Mouse (Mus musculus): ENCODE data around the gene BC004004.
A peak's percentile ranks its signal among the peaks of the same experiment; 100 is the strongest.
"Not testable (repeated sequence)": the region's sequence is repeated elsewhere in the genome, so short reads cannot be mapped to it uniquely, and the experiment has no call there.

Gene BC004004

DNA sequence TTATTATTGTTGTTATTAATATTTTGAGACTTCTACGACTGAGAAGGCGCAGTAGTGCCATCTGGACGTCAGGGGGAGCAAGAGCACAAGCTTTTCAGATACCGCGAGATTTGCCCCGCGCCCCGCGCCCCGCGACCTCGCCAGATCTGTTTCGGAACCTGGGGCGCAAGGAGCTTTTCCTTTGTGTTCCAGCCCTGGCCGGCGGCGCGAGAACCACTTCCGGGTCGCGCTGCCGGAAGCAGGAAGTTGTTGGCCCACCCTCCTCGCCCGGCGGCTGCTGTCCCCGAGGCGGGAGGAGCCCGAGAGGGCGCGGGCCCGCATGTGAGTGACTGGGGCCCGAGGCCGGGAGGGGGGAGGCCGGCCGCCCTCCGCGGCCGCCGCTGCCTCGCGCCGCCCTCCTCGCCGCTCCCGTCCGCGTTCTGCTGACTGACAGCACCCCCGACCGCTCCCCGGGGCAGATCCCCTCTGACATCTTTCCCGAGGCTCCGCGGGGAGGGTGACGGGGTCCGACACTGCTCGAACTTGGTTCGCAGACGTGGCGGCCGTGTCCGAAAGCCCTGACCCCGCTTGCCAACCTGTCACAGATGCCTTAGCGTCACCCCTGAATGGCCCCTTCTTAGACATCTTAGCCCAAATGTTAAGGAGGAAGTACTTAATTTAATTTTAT is at the start of gene BC004004:
BC004004 (plus strand) TSS at position 107 of the 667 bp plus-strand sequence.
- DNase-seq (ENCODE audit: low spot score in 2 of 2): peak; percentile 95 to 96

DNA sequence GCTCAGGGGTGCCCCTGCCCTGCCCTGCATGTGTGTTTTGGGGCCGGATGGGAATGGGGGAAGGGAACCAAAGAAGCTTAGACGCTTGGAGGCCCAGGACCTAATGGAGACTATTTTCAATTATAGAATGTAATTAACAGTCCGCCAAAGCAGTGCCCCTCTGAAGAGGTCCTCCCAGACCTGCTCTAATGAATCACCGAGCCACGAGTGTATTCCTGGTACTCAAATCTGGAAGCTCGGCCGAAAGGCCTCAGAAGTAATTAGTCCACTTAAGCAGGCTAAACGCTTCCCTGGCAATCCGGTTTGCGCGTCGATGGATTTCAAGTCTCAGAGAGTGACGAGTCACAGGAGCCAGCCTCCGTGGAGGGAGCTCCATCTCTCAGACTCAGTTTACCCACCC is 48.0 kb upstream of the BC004004 start:
- no peak for DNase-seq (ENCODE audit: low spot score in 2 of 2)

DNA sequence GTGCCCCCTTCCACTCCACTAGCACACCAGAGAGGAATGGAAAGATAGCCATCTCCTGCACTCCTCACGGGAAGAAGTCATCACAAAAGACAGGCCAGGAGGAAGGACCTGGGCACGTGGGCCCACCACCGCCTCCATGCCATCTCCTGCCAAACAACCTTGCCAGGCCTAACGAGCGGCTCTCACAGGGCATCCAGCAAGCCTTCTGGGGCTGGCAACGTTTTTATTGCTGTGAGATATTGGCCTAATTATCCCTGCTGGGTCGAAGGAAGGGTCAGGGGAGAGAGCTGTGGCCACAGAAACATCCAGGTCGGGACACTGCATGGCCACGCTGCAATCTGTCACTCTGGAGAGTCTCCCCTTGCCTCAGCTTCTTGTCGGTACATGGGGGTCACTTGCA is 37.5 kb upstream of the BC004004 start:
- no peak for DNase-seq (ENCODE audit: low spot score in 2 of 2)

DNA sequence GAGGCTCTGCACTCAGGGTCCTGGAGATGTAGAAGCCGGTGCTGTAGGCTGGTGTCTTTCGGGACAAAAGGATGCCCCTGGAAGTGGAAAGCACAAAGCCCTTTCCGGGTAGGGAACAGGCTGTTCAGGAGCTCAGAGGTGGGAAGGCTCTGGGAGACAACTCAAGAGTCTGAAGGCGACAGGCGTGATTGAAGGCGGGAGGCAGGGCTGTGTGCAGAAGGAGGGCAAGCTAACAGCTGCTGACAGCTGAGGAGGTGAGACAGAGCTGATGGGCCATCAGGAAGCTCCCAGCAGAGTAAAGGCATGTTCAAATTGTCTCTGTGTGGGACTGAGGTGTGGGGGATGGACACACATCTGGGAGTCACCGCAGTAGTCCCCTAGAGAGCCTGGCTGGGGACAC is 32.5 kb upstream of the BC004004 start:
- DNase-seq (ENCODE audit: low spot score in 2 of 2): no peak

DNA sequence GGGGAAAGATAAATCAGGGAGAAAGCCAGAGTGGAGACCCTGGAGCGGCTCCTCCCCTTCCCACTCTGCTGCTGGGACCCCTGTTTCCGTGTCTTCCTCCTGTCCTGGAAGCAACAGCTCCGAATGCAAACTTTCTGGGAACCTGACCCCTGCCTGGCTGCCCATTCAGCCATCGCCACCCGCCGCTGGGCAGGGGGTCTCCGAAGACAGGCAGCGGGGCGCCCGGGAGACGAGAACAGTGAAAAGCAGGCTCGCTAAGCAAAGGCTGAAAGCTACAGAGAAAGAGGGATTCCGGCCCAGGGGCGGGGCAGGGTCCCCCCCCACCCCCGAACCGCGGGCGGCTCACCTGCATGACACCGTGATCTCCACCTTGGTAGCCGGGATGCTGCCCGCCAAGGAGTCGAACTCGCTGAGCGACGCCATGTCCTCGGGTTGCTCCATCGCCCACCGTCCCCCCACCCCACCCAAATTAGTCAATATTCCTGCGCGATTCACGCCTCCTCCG is 31.3 kb upstream of the BC004004 start:
- DNase-seq (ENCODE audit: low spot score in 2 of 2): no peak

DNA sequence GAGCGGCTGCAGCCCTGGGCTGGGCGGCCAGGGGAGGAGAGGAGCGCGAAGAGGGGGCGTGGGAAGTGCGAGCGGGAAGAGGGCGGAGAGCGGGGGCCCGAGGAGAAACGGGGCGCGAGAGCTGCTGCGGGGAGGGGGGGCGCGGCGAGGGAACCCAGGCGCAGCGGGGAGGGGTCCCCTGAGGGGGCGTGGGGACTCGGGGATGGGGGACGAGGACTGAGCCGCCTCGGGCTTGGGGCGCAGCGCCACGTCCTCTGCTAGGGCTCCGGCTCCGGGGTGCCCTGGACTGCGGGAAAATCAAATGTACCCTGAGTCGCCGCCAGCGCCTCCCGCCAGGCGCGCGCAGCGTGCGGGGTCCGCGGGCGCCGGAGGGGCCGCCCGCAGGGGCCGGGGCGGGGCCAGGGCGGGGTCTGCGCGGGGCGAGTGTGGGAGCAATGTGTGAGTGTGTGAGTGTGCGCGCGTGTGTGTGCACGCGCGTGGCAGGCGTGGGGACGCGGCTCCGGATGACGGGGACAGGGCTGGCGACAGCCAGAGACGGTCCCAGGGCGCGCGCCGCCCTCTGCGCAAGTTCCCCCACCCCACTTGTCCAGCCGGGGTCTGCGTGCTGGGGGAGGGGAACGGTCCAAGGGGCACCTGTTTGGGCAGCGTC is 30.7 kb upstream of the BC004004 start, which contains the start of gene Cpne5:
Cpne5 (minus strand) TSS at position 396 of the 649 bp plus-strand sequence.
- DNase-seq (ENCODE audit: low spot score in 2 of 2): peak; percentile 33 to 41

DNA sequence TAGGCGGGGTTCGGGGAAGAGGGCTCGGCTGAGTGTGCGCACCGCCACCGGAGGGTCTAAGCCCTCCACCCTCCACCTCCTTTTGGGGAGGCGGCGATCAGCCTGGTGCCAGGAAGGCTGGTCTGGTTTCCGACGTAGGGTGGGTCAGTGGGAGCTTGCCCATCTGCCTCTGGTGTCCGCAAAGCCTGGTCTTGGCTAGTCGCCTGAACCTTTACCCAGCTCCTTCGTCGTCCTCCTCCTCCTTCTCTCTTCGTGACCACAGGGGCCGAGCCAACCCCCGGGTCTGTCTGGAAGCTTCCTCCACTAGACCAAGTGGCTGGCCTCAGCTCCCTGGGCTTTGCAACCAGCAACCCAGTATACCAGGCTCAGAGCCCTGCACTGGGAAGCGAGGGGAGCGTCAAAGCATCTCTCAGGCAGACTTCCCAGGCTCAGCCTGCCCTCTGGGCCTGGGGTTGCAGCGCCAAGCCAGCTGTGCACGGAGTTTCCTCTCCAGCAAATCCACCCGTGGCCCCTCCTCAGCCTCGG is 30.1 kb upstream of the BC004004 start:
- DNase-seq (ENCODE audit: low spot score in 2 of 2): peak in 1 of 2 experiments; percentile 30

DNA sequence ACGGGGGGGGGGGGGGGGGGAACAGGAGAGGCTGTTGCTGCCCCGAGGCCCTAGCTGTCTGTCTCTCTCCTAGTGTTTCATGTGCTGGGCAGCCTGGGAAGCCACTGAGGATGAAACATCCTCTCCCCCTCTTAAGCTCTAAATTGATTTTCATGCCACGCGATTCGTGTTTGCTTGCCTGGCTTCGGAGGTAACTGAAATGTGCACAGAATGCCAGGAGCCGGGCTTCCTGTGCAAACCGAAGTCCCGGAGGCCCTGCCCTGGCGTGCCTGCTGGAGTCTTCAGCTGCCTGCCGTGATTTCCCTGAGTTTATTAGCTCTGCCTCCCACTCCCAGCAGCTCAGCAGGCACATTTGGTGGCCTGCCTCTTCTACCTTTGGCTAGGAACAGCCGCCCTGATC is 23.7 kb upstream of the BC004004 start:
- DNase-seq (ENCODE audit: low spot score in 2 of 2): no peak

DNA sequence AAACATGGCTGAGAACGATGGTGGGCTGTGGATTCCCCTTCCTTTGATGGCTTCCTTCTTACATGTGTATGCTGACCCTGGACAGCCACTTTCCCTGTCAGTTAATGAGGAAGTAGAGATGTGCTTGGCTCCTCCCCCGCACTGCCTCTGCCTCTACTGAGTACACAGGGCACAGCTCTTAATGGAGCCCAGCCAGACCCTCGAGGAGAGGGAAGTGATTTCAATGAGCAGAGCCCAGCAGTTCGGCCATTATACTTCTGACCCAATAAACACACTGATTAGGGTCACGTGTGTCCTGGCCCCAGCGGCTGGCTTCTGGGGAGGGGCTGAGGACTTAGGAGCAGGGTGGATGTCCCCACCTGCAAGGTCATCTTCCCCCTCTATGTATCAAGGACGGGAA is 22.9 kb upstream of the BC004004 start:
- no peak for DNase-seq (ENCODE audit: low spot score in 2 of 2)

DNA sequence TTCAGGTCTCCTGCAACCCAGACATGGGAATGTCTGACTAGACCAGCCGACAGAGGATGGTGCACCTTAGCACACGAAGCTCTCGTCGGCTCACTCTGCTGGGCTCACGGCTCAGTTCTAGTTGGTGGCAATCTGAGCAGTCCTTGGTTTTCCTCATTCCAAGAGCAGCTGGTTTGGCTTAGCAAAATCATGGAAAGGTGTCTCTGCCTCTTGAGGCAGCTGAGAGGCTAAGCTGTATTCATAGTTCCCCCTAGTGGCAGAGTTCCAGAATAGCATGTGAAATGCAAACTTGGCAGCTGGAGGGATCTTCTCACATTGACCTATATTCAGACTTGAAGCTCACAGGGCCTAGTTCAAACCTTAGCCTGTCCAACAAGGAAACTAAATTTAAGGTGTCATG is 22.0 kb upstream of the BC004004 start:
- DNase-seq (ENCODE audit: low spot score in 2 of 2): peak in 1 of 2 experiments; percentile 36

DNA sequence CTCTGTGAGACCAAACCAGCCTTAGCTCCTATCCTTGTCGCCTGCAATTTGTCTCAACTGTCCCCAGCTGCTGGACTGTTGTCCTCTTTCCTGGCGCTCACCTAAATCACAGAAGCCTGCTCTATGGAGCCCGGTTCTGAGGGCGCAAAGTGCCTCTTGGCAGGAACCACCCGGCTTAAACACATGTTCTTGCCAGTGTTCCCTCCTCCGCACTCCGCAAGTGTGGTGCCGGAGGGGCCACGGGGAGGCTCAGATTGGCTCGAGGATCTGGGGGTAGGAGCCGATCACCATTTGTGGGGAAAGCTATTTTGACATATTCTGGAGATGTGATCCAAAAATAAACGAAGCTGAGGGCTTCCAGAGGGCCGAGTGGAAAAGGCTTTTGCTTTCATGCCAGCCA is 20.7 kb upstream of the BC004004 start:
- DNase-seq (ENCODE audit: low spot score in 2 of 2): no peak

DNA sequence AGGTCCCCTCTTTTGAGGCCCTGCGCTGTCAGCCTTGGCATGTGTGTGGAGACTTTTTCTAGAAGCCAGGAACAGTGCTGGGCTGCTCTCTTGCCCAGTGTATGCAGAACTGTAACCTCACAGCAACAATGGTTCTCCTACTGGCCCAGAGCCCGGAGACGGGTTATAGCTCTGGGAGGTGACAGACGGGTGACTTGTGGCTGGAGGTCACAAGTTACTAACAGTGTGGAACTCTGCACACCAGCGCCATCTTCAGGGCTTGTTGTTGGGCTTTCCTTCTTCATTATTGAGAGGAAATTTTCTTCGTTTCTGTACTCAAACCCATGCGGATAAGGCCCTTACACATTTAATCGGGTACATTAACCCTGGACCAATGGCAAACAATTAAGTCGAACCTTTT is 19.1 kb upstream of the BC004004 start:
- peak in 1 of 2 experiments; percentile 61 for DNase-seq (ENCODE audit: low spot score in 2 of 2)

DNA sequence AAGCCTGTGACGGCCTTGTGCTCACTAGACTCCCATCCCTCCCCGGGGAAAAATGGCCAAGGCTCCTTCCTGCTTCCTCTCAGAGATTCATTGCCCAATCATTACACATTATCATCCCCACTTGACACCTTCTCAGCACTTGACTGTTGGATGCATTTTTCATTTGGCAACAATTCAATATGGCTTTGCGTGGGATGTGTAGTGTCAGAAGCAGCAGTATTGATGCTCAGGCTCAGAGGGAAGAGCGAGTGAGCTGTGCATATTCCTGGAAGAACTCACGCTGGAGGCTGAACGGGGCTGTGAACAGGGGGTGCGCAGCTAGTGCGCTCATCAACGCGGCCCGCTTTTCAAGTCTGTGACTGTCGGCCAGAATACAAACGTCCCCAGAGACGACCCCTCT is 17.6 kb upstream of the BC004004 start:
- not testable (repeated sequence) for DNase-seq (ENCODE audit: low spot score in 2 of 2)

DNA sequence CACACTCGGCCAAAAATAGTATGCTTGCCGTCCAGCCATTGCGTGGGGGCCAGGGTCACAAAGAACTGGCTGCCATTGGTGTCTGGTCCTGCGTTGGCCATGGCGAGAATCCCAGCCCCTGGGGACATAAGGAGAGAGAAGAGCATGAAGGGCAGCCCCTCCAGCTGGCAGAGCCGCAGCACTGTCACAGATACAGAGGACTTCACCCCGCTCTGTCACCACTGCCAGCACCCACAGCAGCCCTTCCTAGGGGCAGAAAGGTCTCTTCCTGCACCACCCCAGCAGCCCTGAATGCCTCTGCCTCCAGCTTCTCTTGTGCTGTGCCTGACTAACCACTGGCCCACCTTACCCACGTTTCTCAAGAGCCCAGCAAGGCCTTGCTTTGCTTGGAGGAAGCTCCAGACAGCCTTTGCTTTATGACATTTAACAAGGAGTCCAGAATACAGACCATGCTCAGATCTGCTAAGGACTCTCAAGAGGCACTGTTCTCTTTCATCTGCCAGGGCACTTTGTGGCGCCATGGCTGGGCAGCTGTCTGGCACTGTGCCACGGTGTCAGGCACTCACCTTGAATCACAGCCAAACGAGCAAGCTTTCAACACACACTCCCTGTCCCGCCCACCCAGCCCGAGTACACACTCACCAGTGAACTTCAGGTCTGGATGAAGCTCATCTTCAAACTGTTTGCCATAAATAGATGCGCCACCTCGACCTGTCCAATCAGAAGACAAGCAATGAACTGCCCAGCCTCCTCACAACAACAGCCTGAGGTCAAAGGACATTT is 16.8 kb upstream of the BC004004 start:
- peak in 1 of 2 experiments; percentile 51 for DNase-seq (ENCODE audit: low spot score in 2 of 2)

DNA sequence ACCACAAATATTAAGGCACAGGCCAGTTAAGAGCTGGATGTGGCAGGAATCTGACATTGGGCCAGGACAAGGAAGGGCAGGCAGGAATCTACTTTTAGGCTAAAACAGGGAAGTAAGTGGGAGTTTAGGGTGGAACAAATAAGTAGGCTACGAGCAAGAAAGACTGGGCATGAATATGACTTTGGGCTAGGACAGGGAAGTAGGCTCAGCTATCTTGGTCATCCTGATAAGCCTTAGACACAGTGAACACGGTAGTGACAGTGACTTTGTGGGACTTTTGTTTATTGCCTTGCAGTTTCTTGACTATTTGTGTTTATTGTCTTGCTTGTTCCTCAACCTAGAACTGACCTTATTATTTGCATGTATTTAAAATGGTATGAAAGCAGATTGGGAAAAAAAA is 15.4 kb upstream of the BC004004 start:
- DNase-seq (ENCODE audit: low spot score in 2 of 2): no peak

DNA sequence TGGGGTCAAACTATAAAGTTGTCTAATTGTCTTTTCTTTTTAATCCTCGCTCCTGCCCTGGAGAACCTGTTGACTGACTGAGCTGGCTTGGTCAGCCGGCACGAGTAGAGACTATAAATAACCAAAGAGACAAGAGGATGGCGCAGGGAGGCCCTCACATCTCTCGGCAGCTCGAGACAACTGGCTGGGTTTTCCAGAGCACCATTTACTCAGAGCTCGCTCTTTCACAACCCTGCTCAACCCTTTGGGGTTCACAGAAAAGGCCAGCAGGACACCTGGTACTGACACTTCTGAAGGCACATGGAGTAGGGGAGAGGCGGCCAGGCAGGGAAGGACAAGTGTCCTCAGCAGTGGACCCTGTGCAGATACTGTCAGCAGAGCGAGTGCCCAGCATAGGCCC is 14.9 kb upstream of the BC004004 start:
- DNase-seq (ENCODE audit: low spot score in 2 of 2): no peak

DNA sequence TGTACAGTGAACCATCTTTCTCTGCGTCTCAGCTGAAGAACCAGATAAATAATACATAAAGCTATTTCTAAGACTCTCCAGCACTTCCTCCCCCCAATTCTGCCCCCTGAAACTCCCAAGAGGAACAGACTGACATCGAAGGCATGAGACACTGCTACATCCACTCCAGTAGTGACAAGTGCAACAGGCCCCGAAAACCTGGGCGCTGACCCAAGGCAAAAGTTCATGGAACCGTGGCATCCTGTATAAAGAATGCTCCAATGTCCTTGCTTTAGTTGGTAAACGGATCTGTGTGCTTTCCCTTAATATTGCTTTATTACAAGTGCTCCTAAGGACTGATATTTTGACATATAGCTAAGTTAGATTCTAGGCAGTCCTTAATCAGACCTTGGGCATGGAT is 13.8 kb upstream of the BC004004 start:
- DNase-seq (ENCODE audit: low spot score in 2 of 2): not testable (repeated sequence)

DNA sequence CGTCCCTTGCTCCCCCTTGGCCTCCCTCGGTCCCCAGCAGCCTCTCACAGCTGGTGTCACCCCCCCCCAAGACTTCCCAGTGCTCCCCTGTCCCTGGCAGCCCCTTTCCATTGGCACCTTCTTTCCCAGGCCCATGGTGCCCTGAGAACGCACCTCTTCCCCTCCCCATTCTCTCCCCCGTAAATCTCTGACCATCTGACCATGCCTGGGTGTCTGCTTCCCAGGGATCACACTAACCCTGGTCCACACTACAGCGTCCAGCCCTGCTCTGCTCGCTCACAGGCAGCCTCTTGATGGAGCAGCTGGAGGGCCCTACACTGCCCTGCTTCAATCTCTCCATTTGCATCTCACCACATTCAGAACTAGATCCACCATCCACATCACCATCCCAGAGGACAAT is 12.1 kb upstream of the BC004004 start:
- DNase-seq (ENCODE audit: low spot score in 2 of 2): no peak

DNA sequence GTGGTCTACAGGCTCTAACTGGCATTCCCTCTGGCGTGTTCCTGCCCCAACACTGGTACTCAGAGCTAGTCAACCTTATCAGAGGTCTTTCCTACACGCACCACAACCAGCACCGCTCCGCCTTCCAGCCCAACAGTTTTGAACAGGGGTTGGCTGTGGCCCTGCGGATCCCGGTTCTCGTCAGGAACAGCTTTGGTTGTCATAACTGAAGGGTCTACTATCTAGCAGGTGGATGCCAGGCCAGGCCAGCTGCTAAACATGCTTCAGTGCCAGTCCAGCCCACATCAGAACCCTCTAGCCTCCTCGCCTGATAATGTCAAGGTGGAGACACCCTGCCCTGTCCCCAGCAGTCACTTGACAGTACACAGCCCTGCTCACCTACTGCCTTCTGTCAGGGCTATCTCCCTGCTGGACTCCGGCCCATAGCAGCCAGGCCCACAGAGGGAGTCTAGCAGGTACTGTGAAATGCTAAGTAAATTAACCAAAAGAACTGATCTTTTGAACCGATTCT is 11.5 kb upstream of the BC004004 start:
- no peak for DNase-seq (ENCODE audit: low spot score in 2 of 2)

DNA sequence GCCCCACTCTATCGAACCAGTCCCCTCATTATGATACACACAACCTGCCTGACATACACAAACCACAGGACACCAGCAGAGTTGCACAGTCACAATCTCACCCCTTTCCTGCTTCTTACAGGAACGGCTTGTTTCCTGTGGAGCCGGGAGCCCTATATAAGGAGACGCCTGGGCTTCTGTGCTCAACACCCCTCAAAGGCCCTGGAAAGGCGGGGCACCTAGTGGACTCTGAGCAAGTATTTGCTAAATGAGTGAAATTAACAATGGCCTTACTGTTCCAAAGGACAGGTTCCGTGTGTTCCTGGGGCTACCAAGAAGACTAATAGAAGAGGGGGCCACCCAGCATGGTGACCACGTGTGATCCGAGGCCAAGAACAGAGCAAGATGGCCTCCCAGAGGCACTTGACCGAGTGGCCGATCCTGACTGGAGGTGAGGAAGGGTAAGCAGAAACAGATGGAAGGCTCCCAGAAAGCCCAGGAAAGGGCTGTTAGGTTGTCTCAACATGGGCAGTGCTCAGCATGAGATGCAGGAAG is 10.5 kb upstream of the BC004004 start:
- DNase-seq (ENCODE audit: low spot score in 2 of 2): no peak

DNA sequence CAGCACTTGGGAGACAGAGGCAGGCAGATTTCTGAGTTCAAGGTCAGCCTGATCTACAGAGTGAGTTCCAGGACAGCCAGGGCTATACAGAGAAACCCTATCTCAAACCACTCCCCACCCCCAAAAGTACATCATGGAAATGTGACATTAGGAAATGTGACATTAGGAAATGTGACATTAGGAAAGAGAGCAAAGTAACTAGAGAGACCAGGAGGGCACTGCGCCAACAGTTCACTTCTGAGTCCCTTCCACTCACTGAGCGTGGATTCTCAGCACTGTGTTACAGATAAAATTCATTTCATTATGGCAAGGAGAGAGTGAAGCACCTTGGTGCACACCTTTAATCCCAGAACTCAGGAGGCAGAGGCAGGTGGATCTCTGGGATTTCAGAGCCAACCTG is 9.7 kb upstream of the BC004004 start:
- no peak for DNase-seq (ENCODE audit: low spot score in 2 of 2)

DNA sequence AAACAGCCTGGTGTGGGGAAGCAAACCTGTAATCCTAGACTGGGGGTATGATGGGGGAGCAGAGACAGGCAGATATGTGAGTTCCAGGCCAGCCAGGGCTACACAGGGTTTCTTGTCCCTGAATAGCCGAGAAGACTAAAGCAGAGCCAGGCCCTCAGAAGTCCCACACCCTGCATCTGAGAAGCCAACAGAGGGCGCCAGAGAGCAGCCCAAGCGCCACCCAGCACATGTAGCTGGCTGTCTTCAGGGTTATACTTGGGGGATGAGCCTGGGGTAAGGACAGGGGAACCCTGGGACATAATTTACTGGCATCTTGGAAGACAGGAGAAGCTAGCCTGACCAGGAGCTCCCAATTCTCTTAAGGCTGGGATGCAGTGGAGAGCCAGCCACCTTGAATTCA is 9.1 kb upstream of the BC004004 start:
- peak; percentile 57 to 83 for DNase-seq (ENCODE audit: low spot score in 2 of 2)

Measured in cerebellum, postnatal 4 days (tissue).